Mouse (Mus musculus) layer of hippocampus, adult 8-10 months (tissue): ENCODE measurements around the gene Gspt1. TPM values are rescaled to one million over a fixed set of nuclear protein-coding genes. Genes with fewer than 3 reads are reported as not detected.

Experiments
- DNase-seq, 2 experiments: peaks; one replicate each; pipeline ENCODE4 v3.0.0; 2022; ENCODE audit warnings: low spot score in 2 of 2
- microRNA-seq, 2 experiments: library from miRNA; unstranded; fragments of <30 nt; microRNA quantifications; one replicate each; pipeline ENCODE4 v1.2.0; 2022
- total RNA-seq, 4 experiments: library from RNA; stranded (reverse); gene quantifications; 2 replicates each; pipeline ENCODE4 v1.2.4; 2022

Gspt1 gene
- total RNA-seq, 4 experiments from 2014 or later = 81.2 to 88.4 (median 85.3) TPM

DNA sequence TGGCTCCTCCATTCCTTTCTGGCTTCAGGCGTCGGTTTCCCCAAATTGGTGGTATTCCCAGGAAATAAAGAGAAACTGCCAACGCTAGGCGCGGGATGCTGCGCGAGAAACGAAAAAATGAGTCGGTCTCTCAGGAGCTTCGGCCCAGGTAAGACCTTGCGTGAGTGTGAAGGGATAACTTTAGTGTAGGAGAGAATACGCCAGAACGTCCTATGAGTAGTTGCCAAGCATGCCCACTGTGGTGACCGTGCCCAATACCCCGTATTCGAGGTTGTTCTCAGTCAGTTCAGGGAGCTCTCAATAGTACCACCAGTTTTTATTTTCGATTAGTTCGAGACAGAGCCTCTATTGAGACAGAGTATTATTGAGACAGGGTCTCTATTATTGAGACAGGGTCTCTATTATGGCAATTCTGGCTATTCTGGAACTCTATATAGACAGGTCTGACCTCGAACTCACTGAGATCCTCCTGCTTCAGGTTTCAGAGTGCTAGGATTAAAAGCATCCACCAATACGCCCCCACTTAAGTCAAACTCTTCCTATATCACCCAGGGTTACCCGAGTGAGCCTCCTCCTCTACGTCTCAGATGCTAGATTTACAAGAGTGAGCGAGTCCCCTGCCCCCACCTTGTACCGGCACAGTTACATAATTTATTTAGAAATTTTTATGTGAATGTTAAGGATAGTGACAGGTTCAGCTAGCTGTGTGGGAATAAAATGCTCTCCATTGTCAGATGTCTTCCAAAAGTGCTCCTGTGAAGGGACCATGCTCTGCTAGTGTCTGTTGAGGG is 50.3 kb downstream of the Gspt1 start:
- no peak for DNase-seq

DNA sequence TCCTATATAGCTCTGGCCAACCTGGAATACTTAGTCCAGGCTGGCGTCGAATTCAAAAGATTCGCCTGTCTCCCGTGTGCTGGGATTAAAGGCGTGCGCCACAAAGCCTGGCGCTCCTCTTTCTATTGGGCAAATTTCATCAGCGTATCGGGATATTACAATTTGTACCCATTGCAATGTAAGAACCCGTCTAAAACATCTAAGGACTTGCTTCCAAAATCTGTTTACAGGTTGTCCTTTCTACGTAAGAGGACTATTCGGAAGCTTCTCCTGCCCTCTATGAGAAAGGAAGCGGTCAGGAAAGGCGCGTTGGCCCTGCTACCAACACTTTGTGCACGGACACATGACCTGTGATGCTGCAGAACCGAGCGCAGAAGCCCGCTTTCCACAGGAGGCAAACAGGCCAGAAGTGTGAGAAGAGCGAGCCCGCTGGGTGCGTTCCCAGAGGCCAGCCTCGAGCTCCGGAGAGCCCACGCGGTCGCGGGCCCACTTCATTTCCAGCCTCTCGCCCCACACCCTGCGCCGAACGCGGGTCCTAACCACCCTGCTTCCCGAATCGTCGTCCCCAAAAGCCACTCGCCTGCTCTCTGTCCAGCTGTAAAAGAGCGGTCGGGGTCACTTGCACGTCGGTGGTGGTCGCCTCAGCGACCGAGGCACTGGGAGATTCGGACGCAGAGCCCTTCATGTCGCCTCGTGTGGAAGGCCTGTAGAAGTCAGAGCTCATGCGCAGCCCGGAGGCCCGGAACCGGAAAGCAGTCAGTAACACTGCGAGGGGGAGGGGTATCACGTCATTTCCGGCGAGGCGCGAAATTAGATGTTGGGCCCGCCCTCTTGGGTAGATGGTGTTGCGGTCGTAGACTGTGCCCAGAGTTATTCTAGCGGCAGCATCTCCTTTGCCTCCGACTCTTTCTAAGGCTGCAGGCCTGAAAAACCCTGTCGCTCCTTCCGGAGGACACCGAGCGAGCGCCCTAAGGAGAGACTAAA is 51.3 kb downstream of the Gspt1 start, which contains the start of gene Rsl1d1:
TSS of gene Rsl1d1 (minus strand) at position 761 of the 984 bp plus-strand sequence.
- DNase-seq = peak; percentile 89 to 92

DNA sequence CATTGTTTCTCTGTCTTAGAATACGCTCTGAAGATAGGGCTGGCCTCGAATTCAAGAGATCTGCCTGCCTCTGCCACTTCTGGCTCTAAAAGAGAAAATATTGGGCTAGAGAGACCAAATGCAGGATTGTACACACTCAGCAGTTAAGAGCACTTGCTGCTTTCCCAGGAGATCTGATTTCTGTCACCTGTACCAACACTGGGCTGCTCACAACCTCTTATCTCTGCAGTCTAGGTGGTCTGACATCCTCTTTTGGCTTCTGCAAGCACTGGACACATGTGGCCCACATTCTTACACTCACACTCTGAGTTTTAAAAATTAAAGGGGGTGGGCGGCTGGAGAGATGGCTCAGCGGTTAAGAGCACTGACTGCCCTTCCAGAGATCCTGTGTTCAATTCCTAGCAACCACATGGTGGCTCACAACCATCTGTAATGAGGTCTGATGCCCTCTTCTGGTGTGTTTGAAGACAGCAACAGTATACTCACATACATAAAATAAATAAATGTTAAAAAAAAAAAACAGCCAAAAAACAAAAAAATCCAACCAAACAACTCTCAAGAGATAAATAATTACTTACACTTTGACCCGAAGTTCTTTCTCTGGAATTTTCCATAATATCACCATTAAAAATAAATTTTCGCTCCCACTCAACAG is 52.3 kb downstream of the Gspt1 start:
- DNase-seq = no peak

DNA sequence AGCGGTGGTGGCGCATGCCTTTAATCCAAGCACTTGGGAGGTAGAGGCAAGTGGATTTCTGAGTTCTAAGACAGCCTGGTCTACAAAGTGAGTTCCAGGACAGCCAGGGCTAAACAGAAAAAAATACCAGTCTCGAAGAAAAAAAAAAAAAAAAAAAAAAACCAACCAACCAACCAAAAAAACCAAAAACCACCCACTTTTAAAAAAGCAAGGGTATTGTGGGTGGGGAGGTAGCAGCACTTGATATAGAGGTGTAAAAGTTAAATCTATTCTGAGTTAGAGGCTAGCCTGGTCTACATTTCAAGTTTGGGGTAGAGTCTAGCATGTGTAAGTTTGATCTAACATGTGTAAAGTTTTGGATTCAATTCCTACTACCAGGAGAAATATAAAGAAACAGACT is 53.9 kb downstream of the Gspt1 start:
- DNase-seq = no peak

DNA sequence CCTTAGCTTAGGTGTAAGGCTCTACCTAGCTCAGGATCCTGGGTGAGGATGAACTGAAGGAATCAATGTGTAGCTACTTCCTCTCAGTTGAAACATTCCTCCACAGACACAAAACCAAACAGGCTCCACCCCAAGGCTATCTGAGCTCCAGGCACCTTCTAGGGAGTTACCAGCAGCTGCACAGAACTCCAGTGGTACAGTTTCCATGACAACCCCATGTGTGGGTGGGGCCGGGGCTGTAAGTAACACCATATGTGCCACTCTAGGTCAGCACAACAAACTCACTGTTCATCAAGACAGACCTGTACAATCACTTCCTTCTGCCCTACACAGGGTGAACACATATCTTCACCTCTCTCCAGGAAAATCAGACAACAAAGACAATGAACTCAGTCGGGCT is 55.7 kb downstream of the Gspt1 start:
- no peak for DNase-seq

DNA sequence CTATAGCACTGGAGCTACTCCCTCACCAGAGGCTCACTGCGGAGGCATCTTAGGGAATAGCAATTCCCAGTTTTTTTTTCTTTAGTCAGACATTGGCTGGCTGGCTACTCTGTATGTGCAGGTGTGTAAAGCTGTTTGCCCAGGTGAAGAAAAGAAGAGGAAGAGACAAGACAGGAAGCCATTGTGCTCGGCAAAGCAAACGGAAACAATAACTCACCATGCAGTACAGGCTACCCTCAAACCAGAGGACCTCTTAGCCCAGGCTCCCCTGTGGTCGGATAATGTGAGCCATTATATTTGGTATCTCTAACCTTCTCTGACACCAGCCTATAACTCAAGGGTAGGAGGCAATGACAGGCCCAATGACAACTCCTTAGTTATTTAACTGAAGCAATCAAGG is 57.1 kb downstream of the Gspt1 start:
- DNase-seq = no peak

DNA sequence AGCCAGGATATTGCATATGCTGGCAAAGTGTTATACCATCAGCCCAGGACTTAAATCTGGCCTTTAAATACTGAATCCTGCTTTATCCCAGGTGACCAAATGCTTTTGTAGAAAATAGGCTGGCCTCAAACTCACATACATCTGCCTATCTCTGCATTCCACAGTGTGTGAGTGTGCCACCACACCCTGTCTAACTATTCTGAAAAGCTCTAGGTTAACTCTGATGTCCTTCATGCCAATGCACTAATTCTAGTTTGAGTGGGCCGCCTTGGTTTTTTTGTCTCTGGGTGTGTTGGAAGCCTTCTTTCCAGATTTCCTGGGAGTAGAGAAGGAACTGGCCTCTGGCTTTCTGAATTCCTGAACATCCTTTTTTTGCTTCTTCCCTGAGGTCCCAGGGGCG is 60.9 kb downstream of the Gspt1 start:
- DNase-seq = no peak

DNA sequence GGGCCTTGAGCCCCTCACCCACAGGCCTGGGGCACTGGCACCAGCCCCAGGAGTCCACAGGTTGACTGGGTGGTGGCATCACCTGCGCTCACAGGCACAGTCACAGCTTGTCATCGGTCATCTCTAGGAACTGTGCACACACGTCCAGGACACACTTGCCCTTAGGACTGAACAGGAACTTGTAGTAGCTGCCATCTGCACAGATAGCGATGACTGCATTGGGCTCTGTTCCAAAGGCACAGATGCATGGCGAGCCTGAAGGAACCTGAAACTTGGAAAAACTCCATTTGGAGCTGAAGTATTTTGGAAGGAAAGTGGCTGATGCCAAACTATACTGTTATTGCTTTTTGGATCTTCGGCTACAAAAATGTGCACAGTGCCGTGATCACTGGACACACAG is 64.0 kb downstream of the Gspt1 start:
- peak in 1 of 2 experiments; percentile 31 for DNase-seq

DNA sequence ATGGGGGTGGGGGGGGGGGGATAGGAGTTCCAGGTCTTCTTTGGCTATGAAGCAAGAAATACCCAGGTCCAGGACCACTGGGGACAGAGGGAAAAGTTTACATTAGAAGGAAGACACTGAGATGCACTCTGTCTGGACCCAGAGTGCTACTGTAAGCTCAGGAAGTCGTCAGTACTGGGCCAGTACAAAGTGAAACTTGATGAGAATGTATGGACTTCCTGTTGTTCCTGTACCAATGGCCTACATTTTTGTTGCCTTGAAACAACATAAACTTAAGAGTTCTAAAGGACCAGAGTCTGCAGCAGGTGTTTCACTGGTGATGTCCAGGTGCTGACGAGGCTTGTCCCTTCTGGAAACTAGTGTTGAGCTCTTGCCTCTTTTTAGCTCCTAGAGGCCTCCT is 76.7 kb downstream of the Gspt1 start:
- no peak for DNase-seq

DNA sequence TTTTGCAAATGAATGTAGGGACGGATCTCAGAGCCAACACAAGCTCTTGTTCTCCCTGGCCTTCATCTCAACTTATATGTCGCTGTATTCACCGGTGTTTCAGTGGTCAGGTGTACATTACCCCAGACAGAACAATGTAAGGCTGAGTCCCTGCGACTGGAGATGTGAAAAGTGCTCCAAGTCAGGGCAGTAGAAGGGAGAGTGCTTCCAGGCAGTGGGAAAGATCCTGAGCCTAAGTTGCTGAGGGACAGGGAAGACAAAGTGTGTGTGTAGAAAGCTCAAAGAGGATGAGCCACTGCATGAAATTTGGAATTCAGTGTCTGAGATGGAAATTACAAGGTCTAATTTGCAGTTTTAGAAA is 77.3 kb downstream of the Gspt1 start:
- no peak for DNase-seq

DNA sequence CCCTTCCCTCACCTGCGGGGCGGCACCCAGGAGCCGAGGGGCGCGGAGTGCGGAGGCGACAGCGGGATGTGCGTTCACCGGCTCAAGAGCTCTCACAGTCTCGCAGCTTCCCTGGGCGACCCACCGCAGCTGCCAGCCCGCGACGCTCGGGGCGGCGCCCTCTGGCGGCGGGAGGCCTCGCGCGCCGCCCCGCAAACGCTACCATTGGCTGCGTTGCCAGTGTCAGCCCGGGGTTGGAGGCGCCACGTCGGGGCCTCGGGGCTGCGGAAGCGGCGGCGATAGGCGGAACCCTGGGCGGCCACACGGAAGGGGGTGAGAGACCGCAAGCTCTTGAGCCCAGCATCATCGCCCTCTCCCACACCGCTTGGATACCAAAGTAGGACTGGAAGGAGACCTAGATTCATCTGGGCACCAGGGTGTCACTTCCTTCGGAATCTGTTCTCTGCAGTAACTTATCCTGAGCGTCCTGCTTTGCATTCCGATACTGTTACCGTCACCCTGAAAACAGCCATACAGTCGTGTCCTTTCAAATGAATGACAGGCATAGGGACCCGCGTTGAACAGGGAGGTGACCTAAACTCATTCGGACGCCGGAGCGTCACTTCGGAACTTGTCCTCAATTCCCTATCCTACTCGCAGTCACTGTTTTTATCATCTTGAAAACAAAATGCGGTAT is 77.8 kb downstream of the Gspt1 start, which contains the start of gene Zc3h7a:
TSS of gene Zc3h7a (minus strand) at position 186 of the 676 bp plus-strand sequence.
- DNase-seq = peak; percentile 85 to 86

DNA sequence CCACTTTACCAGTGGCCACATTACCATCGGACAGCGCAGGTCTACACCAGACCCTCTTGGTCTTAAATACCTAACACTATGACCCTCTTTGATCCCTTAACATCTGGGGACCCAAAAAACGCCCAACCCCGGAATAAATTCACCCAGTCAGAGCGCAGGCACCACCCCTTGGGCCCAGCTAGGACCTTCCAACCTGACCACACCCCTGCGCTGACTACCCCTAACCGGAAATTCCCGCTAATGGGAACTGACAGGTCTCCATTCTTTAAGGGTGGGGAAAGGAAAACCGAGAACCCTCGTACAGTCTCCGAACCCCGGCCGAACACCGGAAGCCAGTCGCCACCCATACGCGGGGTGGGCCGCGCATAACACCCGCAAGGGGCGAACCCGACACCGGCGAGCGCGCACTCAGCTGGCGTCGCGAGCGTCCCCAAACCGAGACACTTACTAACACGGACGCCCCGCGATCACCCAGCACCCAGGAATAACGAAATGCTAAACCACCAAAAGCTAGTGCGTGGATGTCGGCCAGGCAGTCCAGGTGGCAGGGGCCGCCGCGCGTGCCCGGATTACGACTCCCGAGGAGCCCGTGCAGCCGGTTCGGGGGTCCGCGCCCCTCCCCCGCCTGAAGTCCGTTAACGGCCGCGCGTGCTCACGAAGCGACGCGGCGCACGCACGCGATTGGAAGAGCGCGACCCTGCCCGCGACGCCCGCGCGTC is 78.5 kb downstream of the Gspt1 start:
- peak; percentile 36 to 37 for DNase-seq

DNA sequence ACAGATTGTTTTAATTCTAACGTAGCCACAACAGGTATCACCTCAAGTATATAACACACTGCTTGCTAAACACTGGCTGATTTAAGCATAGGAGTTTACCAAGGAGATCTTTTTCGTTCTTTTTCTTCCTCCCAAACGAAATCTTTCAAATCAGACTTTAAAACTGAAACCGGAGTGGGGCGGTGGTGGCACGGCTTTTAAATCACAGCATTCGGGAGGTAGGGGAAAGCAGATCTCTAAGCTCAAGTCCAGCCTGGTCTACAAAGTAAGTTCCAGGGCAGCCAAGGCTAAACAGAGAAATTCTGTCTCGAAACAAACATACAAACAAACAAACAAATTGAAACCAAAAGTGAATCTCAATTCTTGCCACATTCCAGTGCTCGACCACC is 79.0 kb downstream of the Gspt1 start:
- no peak for DNase-seq

DNA sequence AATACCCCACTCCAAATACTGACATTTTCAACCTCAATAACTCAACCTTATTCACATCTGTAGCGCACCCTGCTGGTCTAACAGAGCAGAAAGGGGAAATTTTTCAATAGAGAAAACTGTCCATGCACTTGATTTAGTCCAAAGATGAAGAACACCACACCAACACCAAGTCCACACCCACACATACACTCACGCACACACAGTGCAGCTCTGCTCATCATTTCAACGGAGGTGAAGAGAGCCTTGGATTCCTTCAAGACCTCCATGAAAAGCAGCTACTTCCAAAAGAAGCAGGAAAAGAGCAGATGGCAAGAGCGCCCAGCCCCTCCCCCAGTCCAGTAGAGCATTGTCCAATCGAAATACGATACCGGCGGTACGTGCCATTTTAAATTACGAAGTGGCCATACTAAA is 79.4 kb downstream of the Gspt1 start:
- DNase-seq = peak; percentile 27 to 30

DNA sequence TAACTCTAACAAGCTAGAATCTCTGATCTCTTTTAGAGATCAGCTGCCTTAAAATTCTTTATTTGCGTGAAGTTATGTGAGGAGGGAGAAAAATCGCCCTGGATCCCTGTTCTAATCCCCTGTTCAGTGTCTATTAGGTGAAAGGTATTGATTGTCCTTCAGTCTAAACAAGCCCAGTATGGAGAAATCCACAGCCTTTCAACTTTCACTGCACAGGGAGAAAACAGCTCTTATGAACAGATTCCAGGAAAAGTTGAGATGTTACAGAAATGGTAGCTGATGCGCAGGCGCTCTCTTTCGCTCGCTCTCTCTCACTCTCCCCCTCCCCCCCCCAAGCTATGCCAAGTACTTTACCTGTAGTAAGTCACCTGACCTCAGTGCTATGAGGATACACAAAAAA is 82.4 kb downstream of the Gspt1 start:
- no peak for DNase-seq

Small RNAs within 50 kb of the gene (microRNA-seq; reads per million reads assigned to microRNA genes)
- 0.76 to 1.6 reads per million in 2 experiments for gene Mir1945

Other genes starting within 250 kb of the Gspt1 start
- gene Snn, start 193.4 kb downstream of the Gspt1 start, total RNA-seq = 100 to 1,000 TPM; 137 to 163 (median 148) TPM
- 10 to 100 TPM; 12.2 to 37.8 (median 21.5) TPM for gene Litaf, start 188.2 kb downstream of the Gspt1 start, total RNA-seq
- 10 to 100 TPM; 27.5 to 31.0 (median 29.2) TPM for gene Txndc11, start 119.7 kb downstream of the Gspt1 start, total RNA-seq
- 100 to 1,000 TPM in 1 of 4 experiments, 10 to 100 TPM in 3; 72.6 to 102 (median 80.1) TPM for gene Zc3h7a, start 77.9 kb downstream of the Gspt1 start, total RNA-seq
- gene Rsl1d1, start 51.0 kb downstream of the Gspt1 start, total RNA-seq = 10 to 100 TPM; 53.9 to 58.9 (median 55.8) TPM
- gene Tnfrsf17, start 59.5 kb upstream of the Gspt1 start, total RNA-seq = under 1 TPM in 3 of 4 experiments, not detected in 1; 0.57 to 0.96 (median 0.68) TPM
- 10 to 100 TPM; 23.8 to 32.9 (median 29.4) TPM for gene Snx29, start 68.6 kb upstream of the Gspt1 start, total RNA-seq